Mouse (Mus musculus) embryo, embryonic 11 days (tissue): ENCODE measurements around the gene Zbtb20.
A peak's percentile ranks its signal among the peaks of the same experiment; 100 is the strongest.

ENCODE experiments used
- DNase-seq: peaks from one replicate; pipeline ENCODE4 v3.0.0-alpha.2; 2015

Gene Zbtb20

DNA sequence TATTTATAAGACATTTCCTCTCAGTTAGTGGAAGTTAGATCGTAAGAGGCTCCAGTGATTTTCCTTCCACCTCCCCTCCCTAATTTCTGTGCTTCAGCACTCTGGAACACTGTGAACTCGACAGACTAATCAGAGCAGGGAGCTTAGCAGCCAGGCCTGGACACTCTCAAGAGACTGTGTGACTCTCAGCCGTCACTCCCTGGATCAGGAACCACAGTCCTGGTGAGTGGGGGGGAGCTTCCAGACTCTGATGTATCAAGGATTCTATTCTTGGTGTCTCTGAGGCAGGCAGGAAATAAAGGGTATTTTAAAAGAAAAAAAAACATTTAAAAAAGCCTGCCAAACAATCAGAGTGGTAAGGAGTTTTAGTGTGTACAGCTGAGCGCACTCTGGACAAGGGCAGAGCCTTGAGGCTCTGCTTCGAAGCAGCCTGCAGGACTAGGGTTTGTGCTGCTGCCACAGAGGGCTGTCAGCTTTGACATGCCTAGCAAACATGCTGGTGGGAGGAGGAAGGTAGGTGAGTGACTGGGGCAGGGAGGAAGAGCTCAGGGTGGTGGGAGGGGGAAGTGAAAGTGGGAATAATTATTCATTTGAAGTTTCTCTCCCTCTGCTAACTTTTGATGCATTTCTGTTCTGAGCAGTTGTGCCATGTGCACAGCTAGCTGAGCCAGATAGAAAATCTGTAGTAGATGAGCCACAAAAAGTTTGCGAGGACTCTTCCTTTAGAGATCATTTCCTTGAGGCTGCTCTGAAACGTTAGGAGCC is 488.3 kb downstream of the Zbtb20 start:
- peak; percentile 45 for DNase-seq

DNA sequence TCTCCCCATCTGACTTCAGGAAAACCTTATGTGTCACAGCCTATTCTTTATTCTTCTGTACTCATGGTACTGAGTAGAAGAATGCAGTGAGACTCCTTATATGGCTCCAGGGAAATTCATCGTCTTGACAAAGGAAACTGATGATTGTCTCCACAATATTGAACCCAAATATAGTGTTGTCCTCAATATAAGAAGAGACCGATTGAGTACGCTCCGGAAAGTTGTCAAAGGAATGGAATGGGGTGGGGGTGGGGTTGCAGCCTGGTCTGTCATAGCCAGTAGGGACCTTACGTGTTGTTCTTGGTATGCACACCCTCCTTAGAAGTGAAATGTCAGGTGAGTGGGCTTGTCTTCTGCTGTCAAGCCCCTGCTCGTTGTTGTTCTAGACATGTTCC is 488.8 kb downstream of the Zbtb20 start:
- DNase-seq: no peak

DNA sequence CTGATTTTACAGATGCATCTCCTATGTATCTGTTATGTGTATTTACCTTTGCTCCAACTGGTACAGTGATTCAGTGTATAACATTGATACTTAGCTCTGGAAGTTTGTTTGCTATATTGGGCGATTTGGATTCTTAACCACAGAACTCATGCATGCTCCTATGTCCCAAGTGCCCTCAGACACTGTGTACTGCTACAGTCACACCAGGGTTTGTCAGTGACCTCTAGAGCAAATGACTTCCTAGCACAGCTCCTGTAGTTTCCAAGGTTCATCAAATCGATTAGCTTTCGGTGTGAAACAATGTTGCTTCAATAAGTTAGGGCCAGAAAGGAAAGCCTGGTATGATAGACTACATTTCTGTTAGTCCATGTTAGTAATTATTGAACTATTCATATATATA is 489.6 kb downstream of the Zbtb20 start:
- no peak for DNase-seq

DNA sequence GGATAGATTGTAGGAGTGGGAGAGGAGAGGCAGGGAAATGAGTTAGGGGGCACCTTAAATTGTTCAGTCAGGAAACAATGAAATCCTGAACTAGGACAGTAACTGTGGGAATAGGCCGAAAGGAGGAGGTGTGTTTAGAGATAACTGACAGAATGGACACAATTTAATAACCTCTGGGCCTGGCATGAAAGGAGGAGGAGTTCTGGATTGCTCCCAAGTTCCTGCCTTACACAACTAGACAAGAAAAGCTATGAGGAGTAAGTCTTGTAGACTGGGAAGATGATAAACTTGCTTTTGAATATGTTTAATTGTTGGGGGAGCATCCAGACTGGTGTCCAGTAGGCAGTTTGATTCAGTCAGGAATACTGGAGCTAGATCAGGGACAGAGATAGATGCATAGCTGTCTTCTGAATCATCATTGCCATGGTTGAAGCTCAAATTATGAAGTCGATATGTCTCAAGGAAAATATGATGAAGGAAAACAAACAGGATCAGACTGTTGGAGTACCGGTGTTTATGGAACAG is 494.9 kb downstream of the Zbtb20 start:
- DNase-seq: no peak

DNA sequence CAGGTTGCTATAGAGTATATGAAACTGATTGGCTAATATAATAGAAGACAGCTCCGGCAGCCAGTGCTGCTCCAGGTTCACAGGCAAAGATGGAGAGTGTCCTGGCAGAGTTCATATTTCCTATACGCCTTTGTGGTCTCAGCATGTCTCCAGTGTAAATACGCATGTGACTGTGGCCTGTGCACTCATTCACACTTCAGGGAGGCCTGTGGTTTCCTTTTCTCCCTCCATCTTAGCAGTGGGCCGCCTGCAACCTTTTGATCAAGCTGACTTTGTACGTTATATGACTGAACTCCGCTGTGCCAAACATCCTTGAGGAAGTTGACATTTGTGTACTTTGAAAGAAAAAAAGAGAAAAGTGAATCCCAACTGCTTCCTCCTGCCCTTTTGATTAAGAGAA is 501.1 kb downstream of the Zbtb20 start:
- no peak for DNase-seq

DNA sequence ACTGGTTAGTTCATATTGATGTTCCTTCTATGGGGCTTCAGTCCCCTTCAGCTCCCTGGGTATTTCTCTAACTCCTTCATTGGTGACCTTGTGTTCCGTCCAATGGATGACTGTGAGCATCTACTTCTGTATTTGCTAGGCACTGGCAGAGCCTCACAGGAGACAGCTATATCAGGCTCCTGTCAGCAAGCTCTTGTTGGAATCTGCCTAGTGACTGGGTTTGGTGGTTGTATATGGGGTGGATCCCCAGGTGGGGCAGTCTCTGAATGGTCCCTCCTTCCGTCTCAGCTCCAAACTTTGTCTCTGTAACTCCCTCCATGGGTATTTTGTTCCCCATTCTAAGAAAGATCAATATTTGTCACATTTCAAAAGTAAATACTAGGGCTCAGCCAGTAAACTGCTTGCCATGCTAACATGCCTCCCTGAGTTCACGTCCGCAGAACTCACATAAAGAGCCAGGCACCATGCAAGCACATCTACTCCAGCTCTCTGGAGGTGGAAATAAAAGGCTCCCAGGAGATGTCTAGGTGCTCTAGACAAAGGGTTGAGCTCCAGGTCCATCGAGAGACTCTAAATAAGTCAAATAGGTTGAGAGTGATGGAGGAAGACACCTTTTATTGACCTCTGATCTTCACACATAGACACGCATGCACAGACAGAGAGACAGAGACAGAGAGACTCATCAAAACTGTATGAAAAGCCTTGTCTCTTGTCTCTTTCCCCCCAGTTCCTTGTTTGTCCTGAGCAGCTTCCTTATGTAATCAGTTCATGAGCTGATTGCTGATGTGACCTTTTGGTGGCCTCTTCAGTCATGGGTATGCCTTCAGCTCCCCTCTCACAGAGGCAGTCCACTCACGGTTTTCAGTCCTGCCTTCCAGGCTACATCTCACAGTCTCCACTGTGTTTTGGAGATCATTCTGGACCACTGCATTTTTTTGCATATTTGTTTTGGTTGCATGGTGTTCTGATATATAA is 504.0 kb downstream of the Zbtb20 start:
- DNase-seq: no peak

DNA sequence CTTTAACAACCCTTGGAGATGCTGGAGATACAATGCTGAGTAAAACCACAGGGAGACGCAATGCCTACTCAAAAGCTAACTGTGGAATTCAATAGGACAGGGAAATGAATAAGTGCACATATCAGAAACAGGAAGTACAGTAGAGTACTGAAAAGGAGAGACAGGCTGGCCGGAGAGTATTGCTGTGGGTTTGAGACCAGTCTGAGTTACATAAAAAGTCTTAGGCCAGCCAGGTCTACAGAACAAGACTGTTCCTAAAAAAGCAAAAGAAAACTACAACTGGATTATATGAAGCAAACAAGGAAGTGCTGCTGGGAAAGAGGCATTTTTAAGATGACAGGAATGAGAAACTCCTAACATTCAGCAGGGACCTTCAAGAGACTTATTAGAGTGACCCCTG is 505.5 kb downstream of the Zbtb20 start:
- DNase-seq: no peak

DNA sequence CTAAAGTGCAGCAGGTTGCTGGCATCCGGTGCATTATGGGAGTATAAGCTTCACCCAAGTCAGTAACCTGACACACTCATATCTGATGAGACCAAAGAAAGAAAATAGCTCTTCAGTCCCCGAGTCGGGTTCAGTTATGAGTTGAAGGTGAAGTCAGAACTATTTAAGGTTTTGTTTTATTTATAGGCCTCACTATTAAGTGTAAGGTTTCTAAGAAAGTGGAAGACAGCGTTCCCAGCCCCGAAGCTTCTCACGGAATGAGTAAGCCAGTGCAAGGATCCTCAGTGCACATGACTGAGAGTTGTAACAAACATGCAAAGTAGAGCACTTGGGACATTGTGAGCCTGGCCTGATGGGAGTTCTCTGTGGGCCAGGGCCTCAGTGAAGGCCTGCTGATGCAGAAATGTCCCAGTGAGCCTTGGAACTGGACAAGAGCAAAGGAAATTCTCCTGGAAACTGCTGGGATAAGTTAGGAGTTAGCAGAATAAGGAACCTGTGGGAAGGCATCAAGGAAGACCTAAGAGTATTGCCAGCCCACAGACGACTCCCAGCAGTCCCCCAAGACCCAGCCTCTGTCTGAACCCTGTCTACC is 507.6 kb downstream of the Zbtb20 start:
- DNase-seq: no peak

DNA sequence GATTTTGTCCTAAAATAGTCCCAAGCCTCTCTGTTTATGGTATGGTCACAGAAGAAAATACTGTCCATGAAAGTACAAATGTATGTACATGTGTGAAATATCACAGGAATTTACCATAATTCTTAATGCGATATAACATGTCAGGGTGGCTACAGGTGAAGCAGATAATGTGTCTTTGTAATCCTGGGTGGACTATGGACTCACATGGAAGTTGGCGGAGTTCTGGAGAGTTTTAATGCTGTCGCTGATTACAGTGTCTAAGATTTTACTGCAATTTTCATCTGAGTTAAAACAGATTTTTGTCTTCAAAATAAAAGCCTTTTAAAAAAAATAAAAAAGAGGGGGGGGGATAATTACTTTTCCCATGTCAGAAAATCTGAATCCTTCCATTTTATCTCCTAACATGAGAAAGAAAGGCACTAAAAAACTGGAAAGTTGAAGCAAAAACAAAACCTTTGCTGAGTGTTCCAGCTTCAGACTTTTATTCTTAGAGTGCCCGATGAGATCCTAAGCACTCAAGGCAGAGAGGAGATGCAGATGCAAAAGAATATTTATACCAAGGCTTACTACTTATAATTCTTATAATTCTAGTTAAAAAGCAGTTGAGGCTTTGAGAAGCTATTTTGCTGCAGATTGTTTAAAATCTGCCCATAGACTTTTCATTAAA is 509.4 kb downstream of the Zbtb20 start:
- no peak for DNase-seq

DNA sequence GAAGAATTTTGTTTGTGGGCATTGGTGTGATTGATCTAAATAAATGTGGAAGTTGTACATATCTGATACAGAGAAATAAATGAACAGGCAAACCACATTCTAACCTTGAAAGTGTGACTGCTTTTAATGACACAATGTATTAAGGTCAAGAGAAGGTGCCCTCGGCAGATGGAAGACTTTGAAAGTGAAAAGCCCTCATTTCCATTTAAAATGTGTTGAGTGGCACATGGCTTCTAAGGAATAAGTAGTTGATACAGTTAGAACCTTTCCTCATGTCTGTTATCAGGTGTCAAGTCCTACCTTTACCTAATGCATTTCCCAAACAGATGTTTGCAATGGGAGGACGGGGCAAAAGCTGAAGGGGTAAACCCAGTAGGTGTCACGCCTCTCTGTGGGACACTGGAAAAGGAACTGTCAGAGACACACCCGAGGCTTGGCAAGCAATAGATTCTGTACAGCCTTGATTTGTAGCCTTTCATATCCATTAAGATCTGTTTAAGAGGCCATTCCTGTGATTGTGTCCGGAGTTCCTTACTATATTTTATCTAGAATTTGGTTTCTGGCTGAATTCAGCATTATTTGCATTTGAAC is 510.0 kb downstream of the Zbtb20 start:
- no peak for DNase-seq

DNA sequence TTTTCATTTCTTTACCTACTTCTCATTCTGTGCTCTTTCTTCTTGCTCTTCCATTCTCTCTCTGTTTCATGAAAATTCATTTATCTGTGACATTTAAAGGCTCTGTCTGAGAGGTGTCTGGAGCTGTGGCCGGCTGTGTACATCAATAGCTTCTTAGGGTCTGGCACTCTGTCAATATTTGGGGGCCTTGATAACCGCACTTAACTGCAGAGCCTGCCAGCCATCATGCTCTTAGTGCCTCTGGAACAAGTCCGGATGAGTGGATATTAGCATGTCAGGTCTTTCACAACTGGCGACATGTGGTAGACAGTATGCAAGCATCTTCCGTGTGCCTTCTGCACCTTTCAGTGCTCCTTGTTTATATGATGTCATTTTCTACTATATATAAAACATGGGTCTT is 510.7 kb downstream of the Zbtb20 start:
- no peak for DNase-seq

DNA sequence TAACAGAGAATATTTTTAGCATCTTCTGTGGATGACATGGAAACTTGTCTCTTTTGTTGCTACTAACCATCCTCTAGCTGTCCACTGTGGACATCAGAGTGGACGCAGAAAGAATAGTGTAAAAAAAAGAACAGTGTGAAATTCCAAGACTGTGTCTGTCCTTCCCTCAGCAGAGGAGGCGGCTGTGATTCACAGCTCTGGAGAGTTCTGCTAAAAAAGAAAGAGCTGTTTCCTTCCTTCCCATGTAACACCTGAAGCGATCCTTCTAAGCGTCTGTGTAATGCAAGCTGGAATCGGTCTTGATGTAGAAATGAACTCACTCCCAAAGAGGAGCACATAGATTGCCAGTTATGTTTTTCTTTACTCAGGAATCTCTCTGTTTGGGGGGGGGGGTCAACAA is 512.7 kb downstream of the Zbtb20 start:
- no peak for DNase-seq

DNA sequence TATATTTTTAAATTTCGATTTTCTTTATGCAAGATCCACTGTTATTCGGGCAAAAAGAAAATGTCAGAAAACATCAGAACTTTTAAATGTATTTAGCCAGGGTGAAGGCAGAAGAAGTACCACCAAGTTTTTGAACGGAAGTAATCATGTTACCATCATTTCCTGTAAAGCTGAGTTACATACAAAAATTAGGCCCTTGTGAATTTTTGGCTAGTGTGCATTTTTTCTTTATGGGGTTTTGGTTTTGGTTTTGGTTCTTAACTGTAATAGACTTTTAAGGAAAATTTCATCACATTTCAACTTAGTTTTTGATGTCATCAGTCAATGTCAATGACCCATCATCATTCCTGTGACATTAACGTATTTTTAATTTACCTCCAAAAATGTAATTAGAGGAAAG is 514.7 kb downstream of the Zbtb20 start:
- no peak for DNase-seq

DNA sequence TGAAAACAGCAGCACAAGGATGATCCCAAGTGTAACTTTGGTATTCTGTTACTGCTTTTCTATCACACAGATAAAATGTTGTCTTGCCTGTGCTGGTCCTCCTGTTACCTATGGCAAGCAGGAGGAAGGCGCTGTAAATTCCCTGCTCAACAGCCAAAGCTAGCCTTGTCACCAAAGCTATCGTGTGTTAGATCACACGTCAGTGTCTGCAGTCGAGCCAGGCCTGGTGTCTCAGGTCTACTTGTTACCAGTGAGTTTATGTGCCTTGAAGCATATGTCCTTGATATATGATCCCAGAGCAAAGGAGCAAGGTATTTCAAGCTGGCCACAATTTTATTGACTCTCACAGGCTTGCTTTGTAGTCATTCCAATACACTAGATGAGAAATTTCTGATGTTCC is 517.7 kb downstream of the Zbtb20 start:
- DNase-seq: no peak

DNA sequence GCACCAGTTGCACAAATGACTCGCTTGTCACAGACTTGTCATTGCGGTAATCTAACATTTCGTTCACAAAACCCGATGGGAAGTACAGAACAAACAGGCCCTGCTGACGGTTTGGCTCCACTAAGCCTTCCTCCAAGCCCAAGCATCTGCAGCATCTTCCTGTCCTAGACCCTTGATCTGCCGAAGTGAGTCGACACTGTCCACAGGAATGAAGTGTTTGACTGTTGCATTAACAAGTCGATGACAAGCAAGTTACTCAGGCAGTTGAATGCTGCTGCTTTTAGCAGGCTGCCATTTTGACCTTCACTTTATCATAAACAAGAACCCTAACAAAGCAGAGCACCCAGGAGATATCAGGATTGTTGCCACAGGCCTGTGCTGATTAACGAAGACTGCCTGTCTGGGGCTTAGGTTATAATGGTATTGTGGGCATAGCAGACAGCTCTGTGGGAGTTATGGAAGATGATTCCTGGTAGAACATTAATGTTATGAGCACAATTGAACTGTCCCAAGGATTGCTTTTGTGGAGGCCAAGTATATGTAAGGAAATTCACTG is 518.4 kb downstream of the Zbtb20 start:
- no peak for DNase-seq

DNA sequence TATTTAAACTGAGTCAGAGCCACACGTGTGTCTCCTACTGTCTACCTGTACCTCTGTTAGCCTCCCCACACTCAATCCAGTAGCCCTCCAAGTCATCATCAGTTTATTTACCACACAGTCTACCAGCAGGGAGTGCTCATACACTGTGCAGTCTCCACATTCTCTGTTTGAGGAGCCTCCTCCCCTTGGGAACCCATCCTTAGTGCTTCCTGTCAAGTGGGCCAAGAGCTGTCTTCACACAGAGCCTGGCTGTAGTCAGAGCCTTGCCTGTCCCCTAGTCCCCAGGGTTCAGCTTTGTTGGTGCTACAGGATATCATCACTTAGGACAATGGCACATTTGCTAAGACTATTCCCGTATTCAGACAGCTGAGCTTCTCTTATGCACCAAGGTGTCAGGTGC is 519.1 kb downstream of the Zbtb20 start:
- DNase-seq: no peak

DNA sequence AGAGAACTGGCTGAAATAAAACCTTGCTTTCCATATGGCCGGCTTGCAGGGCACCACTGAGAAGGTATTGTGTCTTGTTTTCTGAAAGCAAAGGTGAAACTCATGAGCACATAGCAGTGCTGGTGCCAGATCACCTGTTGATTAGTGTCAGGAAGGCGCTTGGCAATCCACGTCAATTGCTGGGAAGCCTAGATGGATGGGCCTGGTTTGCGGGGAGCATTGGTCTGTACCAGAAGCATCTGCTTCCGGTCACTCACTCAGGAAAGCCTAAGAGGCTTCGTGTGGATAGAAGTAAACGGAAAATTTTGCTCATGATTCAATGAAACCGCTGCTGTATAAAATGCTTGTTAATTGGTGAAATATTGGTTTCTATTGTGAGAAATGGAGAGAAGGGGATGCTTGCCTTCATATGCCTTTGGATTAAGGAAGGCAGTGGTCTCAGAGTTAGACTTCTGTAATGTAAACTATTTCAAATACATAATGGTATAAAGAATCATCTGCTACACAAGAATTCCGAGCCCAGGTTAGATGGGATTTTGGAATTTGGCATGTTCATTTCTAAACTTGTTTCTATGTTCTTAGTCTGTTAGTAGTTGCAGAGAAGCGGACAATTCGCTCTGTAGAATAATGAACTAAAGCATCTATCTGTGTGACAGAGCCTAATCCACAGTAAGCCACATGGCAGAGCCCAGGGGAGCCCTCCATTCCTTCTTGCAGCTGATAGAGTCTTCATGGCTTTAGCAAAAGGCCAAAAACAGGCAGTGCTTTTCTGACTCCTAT is 521.4 kb downstream of the Zbtb20 start:
- DNase-seq: no peak

DNA sequence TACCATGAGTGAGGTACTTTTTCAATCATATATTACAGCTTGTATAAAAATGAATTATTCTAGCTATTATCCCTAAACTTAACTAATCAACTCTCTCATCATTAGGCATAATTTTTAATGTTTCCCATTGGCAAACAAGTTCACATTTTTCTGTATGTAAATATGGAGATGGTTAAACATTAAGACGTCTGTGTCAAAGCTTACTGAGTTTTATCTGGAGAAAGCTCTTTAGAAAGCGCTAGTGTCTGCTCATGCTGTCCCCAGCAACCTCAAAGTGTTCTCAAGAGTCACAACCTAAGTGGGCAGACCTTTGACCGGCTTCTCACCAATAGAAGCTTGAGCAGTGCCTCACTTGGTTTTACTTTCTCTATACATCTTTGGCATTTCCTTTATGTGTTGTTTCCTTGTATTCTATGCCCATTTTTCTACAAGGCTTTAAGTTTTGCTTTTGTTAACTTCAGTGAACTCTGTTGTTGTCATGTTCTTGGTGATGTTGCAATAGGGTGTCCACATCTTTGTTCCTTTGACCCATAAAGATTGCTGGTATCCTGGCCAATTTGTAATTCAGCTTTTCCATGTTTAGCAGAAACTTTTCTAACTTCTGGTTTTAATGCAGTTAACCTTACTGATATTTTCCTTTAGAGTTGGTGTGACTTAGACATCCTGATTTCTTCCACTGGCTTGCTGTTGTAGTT is 522.1 kb downstream of the Zbtb20 start:
- no peak for DNase-seq

DNA sequence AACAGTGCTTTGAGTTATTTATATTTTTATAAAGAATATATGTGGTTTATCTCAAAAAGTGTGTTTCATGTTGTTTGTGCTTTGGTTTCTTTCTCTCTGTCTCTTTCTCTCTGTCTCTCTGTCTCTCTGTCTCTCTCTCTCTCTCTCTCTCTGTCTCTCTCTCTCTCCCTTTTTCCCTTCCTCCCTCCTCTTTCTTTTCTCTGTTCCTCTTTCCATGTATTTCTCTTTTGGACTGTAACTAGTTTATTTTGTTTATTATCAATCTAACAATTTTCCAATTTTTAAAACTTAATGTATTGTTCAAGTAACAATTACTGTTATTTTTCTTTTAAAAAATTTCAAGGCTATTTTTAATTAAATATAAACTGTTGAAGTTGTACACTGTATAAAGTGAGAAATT is 523.7 kb downstream of the Zbtb20 start:
- no peak for DNase-seq

DNA sequence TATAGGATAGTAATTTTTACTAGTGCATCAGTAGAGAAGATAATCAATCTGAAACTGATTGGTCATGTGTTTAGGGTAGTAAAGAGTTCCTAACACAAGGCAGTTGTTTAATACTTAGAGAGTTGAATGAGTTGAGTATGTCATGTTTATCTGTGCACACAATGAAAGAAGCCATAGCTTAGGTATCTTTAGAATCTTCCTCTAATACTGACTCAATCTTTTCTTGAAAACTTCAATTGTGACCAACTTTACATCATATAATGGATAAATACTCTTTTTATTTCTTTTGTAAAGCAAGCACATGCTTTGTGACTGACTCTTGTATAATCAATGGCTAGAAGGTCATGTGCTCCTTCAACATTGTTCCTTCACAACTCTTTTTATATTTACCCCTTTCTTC is 524.4 kb downstream of the Zbtb20 start:
- no peak for DNase-seq

DNA sequence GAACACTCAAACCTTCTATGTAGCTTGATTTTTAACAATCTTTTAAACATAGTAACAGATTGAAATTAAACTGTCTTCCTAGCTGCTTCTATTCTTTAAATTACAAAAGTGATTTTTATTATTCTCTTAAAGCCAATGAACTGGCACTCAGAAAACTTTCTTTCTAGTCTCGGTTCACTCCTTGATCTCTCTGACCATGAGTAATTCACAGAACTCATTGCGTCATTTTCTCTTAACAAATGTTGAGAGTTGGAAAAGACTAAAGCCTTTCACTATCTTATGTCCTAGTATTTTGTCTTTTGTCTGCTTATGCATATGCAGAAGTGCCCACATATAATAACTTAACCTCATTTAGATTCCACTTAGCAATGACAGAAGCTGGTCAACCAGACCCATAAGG is 525.3 kb downstream of the Zbtb20 start:
- DNase-seq: no peak
